Mouse (Mus musculus): Measurements from ENCODE around the gene Ube2t.

GRCm38 (mm10) chr1:134932431-134932830, 29.9 kb upstream of the Ube2t start:
- TF ChIP-seq CTCF (IDR thresholded peaks at IDR 0.05; ENCODE audit: extremely low read depth, insufficient read depth, low read length): no peak
- no peak for TF ChIP-seq POLR2A (IDR thresholded peaks at IDR 0.05; ENCODE audit: extremely low read depth, insufficient read depth, low read length)

Data from cortical plate, adult 2 months (tissue).